Mouse (Mus musculus): ENCODE results near the gene Il22ra2.

DNA sequence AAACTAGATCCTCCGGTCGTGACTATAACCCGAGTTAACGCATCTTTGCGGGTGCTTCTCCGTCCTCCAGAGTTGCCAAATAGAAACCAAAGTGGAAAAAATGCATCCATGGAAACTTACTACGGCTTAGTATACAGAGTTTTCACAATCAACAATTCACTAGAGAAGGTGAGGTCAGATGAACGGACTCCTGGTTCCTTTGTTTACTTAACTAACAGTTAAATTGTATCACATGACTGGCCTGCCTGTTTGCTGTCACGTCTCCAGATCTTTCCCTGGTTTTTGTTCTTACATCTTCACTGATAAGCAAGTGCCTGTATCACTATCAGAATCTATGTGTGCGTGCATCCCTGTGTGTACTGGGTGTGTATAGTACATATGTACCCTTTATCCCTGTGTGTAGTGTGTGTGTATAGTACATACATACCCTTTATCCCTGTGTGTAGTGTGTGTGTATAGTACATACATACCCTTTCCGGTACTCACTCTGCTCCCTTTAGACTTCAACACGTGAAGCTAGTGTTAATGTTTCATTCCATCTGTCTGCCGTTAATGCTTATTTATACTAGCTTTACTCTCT is 9.9 kb downstream of the Il22ra2 start:
- TF ChIP-seq RAD21 (IDR thresholded peaks at IDR 0.05; ENCODE audit: low read depth, low read length) (no peak), CTCF (conservative IDR thresholded peaks at IDR 0.05 in 1 of 2, IDR thresholded peaks at IDR 0.05 in 1 of 2; ENCODE audit: low read depth in 2 of 2, low read length in 2 of 2) (no peak), POLR2AphosphoS2 (IDR thresholded peaks at IDR 0.05; ENCODE audit: low read depth, low read length) (no peak), GABPA (IDR thresholded peaks at IDR 0.05; ENCODE audit: insufficient replicate concordance, low read depth, low read length) (no peak)

Data from CH12.LX (cell line).